Mouse (Mus musculus) left cerebral cortex, adult 8-10 months (tissue): ENCODE data around the gene Stx16. TPM values are rescaled to one million over a fixed set of nuclear protein-coding genes. Genes with fewer than 3 reads are reported as not detected.
A peak's percentile ranks its signal among the peaks of the same experiment; 100 is the strongest.

Experiments
- DNase-seq, 2 experiments: peaks; one replicate each; pipeline ENCODE4 v3.0.0; 2022; ENCODE audit warnings: low spot score in 2 of 2
- total RNA-seq, 4 experiments: library from RNA; stranded (reverse); gene quantifications; 2 replicates each; pipeline ENCODE4 v1.2.4; 2022

Gene Stx16
- total RNA-seq, 4 experiments from 2014 or later: 60.0 to 66.7 (median 63.1) TPM

DNA sequence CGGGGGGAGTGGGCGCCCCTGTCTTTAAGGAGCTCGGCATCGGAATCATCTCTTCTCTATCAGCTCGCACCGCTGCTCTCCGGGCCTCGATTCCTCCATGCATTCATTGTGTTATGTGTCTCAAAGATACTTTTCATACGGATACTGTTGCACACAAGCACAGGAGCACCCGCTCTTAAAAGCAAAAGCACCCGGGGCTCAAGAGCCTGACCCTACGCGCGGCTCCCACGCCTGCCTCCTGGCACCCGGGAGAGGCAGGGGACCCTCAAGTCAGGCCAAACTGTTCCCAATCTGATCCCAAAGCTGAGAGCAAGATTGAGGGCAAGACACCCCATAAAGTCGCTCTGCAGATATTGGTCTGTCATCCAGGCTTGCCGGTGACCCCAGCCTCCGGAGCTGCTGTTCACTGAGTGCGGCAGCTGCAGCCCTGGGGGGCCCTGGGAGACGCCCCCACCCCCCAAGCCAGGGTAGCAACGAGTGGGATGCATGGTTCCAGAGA is 987 bp upstream of the Stx16 start:
- DNase-seq: peak in 1 of 2 experiments; percentile 10

DNA sequence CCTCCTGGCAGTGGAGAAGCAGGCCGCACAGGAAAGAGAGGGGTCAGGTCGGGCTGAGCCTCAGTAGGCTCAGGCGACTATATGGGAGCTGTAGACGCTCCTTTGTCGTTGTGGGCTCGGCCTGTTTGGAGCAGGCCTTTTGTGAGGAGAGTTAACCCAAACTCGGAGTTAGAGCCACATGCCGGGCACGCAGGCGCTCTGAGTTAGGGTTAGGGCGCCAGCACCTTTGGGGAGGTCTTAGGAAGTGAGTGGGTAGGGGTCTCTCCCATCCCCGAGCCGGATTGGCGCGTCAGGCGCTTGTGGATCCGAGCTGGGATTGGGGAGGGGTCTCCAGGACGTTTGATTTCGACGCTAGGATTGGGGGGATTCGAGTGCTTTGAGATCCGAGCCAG is 321 bp downstream of the Stx16 start:
- no peak for DNase-seq

DNA sequence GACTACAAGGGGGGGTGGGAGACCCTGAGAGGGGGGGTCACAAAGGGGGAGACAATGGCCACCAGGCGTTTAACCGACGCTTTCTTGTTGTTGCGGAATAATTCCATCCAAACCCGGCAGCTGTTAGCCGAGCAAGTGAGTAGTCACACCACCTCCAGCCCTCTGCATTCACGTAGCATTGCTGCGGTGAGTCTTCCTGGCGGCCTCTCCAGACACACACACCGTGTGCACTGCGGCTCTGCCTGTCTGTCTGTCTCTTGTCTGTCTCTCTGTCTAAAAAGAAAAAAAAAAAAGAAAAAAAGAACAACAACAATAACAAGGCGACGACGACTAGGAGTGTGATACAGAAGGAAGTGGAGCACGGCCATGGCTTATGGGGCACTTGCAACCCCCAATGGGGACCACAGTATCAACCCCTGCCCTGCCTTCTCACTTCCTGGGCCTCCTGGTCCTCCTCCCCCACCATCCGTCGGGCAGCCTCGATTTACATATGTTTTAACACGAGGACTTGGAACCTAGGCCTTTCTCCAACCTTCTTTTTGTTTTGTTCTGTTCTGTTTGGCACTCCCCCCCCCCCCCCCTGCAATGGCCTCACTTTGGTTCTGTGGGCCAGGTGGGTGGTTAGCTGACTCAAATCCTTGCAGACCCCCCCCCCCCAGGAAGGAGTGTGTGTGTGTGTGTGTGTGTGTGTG is 1.0 kb downstream of the Stx16 start:
- no peak for DNase-seq

DNA sequence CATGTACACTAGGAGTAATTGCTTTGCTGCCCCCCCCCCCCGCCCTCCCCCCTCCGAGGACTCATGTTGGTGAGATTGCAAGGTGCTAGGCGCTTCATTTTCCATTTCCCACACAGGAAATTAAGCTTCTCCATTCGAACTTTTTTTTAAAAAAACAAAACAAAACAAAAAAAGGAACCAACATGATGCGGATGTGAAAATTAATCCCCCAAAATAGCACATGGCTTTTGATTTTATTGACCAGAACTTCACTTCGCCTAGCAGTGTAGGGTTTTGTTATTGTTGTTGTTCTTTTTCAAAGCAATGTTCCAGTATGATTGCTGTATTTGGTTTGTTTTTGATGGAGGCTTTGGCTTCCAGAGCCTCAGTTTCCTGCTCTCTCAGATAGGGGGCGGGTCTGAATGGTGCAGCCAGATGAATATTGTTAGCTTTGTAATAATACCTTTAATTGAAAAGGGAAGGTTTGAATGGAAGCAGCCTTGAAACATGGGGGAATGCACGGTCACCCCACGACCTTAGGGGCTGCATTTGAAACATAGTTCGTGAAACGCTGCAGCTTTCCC is 1.7 kb downstream of the Stx16 start:
- no peak for DNase-seq

DNA sequence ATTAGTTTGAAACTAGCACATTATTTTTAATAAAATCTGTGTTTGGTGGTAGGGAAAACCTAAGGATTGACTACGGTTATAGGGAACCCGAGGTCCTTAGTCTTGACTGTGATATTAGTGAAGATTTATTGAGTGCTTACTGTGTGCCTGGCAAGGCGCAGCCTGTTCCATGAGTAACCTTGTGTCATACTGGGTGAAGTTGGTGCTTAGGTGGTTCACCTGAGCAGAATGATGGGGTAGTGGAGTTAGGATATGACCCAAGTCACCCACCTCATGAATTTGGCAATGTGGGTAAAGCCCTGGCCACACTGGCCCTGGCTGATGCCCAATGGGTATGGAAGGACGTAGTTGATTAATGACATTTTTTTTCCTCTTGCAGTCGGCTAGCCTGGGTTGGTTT is 5.7 kb downstream of the Stx16 start:
- no peak for DNase-seq

DNA sequence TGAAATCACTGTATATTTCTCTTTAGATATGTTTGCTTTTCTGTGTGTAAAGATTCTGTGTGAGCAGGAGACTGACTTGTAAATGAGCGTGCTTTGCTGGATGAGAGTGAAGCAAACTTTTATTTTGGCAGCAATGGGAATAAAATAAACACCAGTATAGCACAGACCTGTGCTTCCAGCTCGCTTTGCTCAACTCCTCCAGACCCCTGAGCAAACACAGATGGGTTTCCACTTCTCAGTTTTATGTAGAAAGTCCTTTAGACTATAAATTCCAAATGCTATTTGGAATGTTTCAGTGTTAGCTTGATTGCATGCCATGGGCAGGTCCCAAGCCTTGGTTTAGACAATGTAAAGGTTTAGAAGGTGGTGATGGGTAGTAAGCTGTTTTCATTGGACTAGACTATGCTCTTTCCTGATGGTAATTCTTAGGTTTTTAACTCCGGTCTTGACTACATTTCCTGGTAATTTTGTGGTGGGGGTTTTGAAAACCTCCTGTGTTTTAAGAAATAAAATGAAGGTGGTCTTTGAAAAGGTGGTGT is 6.3 kb downstream of the Stx16 start:
- DNase-seq: no peak

DNA sequence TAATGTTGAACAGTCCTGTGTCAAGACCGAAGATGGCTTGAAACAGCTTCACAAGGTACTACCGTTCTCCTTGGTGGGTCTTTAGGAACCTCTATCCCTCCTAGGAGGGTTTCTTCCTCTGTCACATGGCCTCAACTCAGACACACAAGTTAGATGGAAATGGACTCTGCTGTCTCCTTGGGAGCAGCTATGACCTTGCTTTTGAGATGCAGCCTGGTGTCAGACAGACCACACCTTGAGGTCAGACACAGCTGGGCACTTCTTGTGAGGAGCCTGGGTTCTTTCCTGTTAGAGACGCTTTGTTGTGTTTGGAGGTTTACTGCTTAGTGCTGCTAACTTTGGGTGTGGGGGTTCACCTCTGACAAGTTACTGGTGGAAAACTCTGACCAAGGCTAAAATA is 19.0 kb downstream of the Stx16 start:
- DNase-seq: no peak

DNA sequence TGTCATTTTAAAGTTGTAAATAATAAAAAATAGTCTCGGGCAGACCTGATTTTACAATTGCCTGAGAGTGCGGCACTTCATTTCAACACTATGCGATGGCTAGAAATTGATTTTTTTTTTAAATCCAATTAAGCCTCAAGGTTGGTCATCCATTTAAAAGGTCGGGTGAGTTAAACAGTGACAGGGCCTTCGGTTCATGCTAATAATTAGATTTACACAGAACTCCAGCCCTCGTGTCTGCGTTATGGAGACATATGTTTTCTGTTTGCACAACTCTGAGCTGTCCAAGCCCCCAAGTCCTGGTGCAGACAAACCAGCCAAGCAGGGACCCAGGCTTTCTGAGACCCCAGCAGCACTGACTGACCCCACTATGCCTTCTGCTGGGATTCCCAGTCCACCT is 26.3 kb downstream of the Stx16 start:
- no peak for DNase-seq

DNA sequence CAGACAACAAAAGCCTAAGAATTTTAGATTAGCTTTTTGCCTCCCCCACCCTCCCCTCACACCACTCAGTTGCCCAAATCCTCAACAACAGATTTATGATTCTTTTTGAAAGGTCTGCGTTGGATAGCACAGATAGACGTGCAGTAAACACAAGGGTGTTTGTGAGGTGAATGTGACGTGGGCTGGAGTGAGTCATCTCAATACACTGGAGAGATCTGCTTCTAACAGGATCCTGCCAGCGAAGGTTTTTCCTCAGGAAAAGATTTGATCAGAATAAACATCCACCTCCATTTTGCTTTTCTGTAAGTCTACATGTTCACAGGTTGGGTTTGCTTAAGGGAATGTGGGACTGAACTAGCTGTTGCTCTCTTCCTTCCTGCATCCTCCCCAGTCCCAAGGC is 27.4 kb downstream of the Stx16 start:
- DNase-seq: no peak

DNA sequence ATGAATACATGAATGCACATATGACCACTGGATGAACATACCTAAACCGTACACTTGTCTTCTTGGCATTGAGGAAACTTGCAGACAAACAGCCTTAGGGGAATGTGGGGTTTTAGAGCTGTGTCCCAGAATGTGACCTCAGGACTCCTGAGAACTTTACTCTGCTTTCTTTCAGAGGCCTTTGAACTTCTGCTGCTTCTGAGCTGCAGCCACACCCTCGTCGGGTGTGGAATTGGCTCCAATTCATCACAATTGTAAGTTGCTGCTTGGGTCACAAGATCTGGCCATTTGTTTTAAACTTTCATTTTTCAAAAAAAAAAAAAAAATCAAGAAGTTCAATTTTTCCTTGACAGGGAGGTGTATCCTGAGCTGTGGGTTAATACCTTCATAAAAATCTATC is 31.3 kb downstream of the Stx16 start:
- no peak for DNase-seq

DNA sequence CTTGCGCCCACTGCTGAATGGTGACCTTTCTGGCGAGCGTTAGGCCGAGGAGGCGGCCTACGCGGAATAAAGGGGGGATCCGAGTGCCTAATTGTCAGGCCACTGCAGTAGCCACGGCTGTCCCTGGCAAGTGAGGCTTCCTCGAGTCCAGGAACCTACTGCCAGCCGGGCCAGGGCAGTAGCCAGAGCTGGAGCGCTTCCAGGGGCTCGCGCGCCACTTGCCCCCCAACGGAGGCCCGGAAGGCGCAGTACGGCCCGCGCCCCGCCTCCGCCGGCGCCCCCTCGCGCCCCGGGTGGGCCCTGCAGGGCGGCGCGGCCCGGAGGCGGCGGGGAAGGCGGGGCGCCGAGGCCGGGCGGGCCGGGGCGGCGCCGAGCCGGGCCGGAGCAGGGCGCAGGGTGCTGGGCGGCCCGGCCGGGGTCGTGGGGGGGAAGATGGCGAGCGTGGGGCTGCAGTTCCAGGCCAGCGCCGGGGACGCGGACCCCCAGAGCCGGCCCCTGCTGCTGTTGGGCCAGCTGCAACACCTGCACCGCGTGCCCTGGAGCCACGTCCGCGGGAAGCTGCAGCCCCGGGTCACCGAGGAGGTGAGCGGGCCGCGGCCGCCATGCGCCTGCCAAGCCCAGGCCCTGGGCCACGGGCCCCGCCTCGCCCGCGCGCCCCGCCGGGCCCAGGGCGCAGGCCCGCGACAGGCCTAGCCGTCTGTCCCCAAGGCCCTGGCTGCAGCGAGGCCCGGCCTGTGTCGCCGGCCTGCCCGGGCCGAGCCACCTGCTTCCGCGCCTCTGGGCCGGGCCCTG is 34.1 kb downstream of the Stx16 start, which contains the start of gene Npepl1:
TSS of gene Npepl1 (plus strand) at position 359 of the 792 bp plus-strand sequence.
- DNase-seq: peak in 1 of 2 experiments; percentile 43

DNA sequence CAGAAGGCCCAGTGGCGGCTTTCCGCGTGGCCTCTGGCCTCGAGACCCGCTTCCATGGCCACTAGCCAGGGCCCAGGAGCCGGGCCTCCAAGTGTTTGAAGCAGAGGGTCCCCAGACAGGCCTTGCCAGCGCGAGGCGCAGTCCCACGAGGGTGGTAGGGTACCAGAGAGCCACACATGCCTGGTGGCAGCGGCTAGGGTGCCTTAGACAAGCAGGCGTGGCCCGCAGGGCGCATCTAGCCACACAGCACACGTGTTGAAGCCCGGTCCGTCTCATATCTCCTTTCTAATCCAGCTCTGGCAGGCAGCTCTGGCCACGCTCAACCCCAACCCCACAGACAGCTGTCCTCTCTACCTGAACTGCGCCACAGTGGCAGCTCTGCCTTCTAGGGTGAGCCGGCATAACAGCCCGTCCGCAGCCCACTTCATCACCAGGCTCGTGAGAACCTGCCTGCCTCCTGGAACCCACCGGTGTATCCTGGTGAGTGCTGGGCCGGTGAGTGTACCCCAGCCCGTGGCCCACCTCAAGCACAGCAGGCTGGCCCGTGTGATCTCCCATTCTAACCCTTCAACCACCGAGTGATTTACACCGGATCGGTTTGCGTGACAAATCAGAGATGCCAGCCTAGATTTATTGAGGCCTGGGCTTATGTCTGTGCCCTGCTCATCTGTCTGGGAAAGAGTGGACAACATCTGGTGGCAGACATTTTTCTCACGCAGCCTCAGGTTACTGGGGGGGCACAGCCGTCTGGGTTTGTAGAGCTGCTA is 34.9 kb downstream of the Stx16 start:
- no peak for DNase-seq

DNA sequence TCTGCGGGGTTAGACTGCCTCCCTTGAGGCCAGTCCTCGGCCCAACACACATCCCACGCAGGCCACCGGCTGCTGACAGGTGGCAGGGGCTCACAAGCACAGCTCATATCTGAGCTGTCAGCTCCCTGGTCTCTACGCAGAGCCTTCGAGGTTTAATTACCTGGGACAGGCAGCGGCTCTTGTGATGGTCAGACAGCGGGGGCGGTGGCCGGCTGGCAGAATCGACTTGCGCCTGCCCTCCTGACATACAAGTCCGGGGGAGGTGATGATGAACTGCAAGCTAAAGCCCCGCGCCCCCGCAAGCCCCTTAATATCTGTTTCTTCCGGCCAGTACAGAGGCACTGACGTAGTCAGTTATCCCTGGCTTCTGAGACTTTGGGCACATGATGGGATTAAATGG is 36.8 kb downstream of the Stx16 start:
- DNase-seq: no peak

DNA sequence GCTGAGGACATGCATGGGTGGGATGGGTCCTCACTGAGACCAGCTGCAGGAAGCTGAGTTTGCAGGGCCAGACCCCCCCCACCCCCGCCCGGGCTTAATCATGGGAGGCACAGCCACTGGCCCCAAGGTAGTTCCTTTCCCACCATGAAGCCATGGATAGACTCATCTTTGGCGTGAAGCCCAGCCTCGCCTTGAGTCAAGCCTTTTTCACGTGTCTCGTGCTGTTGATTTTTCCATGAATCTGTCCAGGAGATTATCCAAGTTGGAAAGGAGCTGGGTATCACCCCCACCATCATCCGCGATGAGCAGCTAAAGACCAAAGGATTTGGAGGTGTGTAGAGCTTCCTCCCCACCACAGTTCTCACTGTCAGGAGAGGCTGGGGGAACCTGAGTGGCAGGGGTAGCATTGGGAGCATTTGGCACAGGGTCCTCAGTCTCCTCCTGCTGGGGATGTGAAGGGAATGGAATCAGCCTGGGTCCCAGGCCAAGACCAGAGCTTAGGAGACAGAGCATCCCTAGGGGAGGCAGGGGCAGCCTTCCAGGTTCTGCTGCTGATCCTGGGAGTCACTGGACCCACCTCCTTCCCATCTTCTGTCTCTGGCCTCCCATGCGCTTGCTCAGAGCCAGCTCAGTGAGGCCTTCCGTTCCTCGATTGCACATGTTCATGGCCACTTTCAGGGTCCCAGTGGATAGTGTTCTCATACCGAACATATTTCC is 38.2 kb downstream of the Stx16 start:
- no peak for DNase-seq

DNA sequence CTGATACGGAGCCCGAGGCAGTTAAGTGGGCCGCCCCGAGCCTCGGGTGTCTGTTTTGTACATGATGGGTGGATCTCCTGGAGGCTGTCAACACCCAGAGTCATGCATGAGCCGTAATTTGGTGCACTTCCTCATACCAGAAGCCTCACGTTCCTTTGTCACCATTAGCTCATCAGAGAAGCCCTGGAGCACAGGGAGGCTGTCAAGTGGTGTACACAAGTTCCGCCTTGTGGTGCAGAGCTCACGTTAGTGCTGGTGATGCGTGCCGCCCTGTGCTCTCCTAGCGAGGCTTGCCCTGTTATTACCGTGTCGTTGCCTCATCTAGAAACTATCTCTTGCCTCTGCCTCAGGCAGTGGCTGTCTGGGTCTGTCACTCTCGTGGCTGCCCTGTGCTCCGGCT is 40.8 kb downstream of the Stx16 start:
- DNase-seq: no peak

DNA sequence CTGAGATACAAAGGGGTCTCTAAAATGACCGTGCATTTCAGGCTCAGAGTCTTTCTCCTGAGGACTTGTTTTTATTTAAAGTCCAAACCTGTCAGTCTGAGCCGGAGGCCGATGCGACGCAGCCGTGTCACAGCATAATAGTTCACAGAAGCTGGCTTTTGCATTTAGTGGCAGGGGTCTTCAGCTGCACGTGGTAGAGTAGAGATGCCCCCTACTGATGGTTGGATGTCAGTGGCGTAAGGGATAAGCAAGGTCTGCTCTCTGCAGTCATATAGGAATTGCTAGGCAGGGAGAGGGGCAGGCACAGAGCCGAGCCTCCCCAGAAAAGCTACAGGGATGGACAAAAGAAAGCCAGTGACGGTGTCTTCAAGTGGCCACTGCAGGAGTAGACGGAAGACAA is 42.0 kb downstream of the Stx16 start:
- DNase-seq: no peak

DNA sequence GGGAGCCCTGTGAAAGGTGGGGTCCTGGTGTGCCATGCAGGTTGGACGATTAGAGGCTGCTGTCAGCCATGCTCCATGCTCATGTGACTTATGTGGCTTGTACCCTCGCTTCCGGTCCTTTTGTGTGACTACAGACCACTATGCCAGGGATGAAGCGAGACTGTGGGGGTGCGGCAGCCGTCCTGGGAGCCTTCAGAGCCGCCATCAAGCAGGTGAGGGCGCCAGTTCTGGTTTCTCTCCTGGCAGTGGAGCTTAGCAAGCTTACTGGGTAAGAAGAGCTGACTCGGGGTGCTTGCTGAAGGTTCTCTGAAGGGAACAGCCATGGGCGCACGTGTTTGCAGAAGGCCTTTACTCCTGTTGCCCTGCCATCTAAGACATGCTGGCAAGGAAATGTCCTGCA is 43.2 kb downstream of the Stx16 start:
- no peak for DNase-seq

DNA sequence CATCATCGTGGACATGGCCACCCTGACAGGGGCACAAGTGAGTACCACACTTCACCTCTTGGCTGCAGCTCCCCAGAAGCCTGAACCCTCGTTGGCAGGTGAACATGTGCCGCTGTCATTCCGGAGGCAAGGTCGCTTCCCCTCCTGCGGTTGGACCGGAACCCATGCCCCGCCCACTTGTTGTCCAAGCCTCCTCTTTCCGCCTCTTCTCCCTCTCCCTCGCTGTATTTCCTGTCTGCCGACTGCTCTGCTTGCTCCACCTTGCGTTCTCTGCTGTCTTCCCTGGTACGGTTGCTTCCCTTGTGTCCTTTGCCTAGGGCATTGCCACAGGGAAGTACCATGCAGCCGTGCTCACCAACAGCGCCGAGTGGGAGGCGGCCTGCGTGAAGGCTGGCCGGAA is 44.5 kb downstream of the Stx16 start:
- DNase-seq: no peak

DNA sequence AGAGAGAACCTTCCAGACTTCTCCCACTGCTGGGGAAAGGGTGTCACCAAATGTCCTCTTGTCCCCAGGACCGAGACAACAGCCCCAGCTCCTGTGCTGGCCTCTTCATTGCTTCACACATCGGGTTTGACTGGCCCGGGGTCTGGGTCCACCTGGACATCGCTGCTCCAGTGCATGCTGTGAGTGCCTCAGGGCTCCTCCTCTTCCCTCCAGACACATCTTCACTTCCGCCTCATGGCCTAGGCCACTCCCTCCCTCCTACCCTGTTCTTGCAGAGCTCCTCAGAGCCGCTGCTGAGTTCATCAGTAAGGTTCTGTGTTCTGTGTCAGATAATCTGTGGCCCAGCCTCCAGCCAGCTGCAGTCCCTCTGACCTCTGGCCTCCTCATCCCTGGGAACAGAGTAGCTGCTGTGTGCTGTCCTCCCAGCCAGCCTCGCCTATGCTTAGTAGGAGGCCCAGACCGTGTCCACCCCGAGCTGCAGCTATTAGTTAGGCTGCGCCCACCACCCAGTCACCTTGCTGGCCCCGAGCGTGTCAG is 45.4 kb downstream of the Stx16 start:
- no peak for DNase-seq

DNA sequence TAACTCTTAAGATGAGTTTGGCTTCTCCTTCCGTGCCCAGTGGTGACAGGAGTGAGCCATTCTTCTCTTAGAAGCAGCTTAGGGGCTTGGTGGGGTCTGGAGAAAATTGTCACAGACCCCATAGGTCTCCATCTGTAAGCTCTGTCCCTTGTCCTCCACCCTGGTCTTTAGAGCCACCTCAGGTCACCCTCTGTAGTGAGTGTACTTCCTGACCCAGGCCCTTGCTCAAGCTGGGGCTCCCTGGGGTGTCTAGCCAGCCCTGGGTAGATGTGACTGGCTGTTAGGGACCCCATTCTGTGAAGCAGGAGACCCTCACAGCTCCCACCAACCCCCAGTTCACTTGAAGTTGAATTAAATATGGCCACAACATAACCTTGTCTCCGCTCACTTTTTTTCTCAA is 46.2 kb downstream of the Stx16 start:
- DNase-seq: no peak

DNA sequence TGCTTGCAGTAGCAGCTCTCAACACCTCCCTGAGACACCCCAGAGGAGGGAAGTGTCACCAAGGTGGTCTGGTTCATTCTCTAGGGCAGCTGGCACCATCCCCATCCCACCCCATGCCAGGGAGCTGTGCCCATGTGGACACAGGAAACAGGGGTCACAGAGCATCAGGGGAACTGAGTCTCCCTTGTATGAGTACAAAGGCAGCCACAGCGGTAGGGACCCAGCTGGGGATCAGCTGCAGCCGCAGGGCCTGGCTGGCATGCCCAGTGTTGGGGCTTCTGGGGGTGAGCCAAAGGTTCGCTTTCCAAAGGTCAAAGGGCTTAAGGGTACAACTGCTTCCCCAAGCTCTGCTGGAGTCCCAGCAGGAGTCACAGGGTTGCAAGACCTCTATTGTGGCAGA is 47.6 kb downstream of the Stx16 start:
- DNase-seq: no peak
